Mouse (Mus musculus): Measurements from ENCODE around the gene Pmis2.

Pmis2 gene

GRCm38 (mm10) chr7:30633762-30634412 is 37.5 kb downstream of the Pmis2 start:
- no peak for DNase-seq

GRCm38 (mm10) chr7:30629013-30629412 is 42.4 kb downstream of the Pmis2 start:
- no peak for DNase-seq

- no peak for DNase-seq
Measured at GRCm38 (mm10) chr7:30626647-30627046, 44.8 kb downstream of the Pmis2 start.

GRCm38 (mm10) chr7:30625530-30626384 is 45.6 kb downstream of the Pmis2 start, which contains the start of gene Cox6b1:
Gene Cox6b1 (minus strand): TSS chr7:30626151.
- peak; percentile 89 for DNase-seq

All from layer of hippocampus, adult 9-11 months (tissue).